In the genomic region with DNA sequence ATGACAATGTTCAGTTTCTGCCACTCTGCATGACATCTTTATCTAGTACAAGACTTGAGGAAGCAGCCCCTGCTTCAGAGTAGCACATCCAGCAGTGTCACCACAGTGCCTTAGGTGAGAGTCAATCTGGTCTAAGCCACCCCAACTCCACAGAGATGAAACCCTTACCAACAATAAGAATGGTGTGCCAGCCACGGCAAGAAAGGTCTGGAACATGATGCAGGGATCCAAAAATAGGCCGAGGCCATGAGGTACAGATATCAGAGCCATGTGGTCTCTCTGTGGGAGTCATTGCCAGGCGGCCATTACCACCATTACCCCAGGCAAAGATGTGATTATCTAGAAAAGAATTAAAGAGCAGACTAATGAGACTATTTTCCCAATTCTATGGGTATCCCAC, we compare ENCODE assay signal across 30 mouse cellular contexts. TPM values are rescaled to one million over a fixed set of nuclear protein-coding genes. Genes with fewer than 3 reads are reported as not detected.
DNase-seq lines count a peak whose midpoint lies in the region; ATAC-seq and TF ChIP-seq lines count a peak whose summit lies in the region.
"Had no signal": no experiment of that assay in that cellular context is flagged by ENCODE, and none has a peak within 500 bp of the region (broad histone marks: within the 10 kb centered on the region; RNA-seq: fewer than 3 reads in every experiment).

No protein-coding gene starts in this region.

- no peak overlapping the region for H3K4me3 ChIP-seq in heart, postnatal 0 days (ENCODE audit: low read depth, low read length)
- H3K4me3 ChIP-seq in heart, embryonic 12.5 days, result no peak overlapping the region
- no peak overlapping the region for H3K4me3 ChIP-seq in cerebellum, adult 2 months (replicated peaks; ENCODE audit: insufficient read depth, low read depth, low read length)
- H3K4me3 ChIP-seq: erythroblast, embryonic 14.5 days; heart, embryonic 15.5 days; kidney, embryonic 15.5 days; liver, embryonic 12.5 days; megakaryocyte, embryonic 14.5 days; midbrain, embryonic 12.5 days; myocyte; neural tube, embryonic 13.5 days had no signal

- no peak for TF ChIP-seq CTCF in heart, postnatal 0 days (IDR thresholded peaks at IDR 0.05; ENCODE audit: low read depth)
- TF ChIP-seq CTCF in cerebellum, adult 2 months (IDR thresholded peaks at IDR 0.05; ENCODE audit: borderline replicate concordance, insufficient read depth, low read depth, low read length), result no peak

- ATAC-seq in heart, postnatal 0 days (ENCODE audit: insufficient read depth, low read depth), result peak; percentile 78
- ATAC-seq in heart, embryonic 12.5 days (ENCODE audit: insufficient number of reproducible peaks, low FRiP score), result no peak
- ATAC-seq: activated CD4-positive, CD25-positive, alpha-beta regulatory T cell, adult 4 months; forebrain, embryonic 16.5 days; hindbrain, embryonic 16.5 days; liver, embryonic 12.5 days; lung, postnatal 0 days had no signal

- H3K36me3 ChIP-seq in heart, postnatal 0 days (replicated peaks; ENCODE audit: control insufficient read depth, insufficient read depth, low read length), result peaks cover 97% of the 10 kb centered on the region
- H3K36me3 ChIP-seq in heart, embryonic 12.5 days, result peaks cover 96% of the 10 kb centered on the region

- no peaks in the 10 kb centered on the region for H3K9me3 ChIP-seq in heart, postnatal 0 days (replicated peaks; ENCODE audit: control insufficient read depth, low read length)
- H3K9me3 ChIP-seq in heart, embryonic 12.5 days (replicated peaks), result no peaks in the 10 kb centered on the region
- H3K9me3 ChIP-seq: heart, embryonic 15.5 days; kidney, embryonic 15.5 days; liver, embryonic 12.5 days; megakaryocyte, embryonic 14.5 days; midbrain, embryonic 12.5 days; neural tube, embryonic 13.5 days had no signal

- intact Hi-C loops in left cerebral cortex, postnatal 10 days (cut with DNase I), result no loop called here

- no peak for TF ChIP-seq POLR2A in cerebellum, adult 2 months (IDR thresholded peaks at IDR 0.05; ENCODE audit: borderline replicate concordance, insufficient read depth, low read length)

- no peak overlapping the region for H3K4me2 ChIP-seq in heart, postnatal 0 days (ENCODE audit: low read depth, low read length)
- no peak overlapping the region for H3K4me2 ChIP-seq in heart, embryonic 12.5 days
- H3K4me2 ChIP-seq: heart, embryonic 15.5 days; kidney, embryonic 15.5 days; liver, embryonic 12.5 days; midbrain, embryonic 12.5 days; neural tube, embryonic 13.5 days had no signal

- 0 out of 2 replicates have a peak overlapping the region, but pooled peaks have one; percentile 26 for H3K27ac ChIP-seq in heart, postnatal 0 days (ENCODE audit: low read depth)
- H3K27ac ChIP-seq in heart, embryonic 12.5 days (ENCODE audit: poor library complexity, severe bottlenecking), result no peak overlapping the region
- H3K27ac ChIP-seq in cerebellum, adult 2 months (ENCODE audit: insufficient read depth, low read length), result peak overlapping the region; percentile 55; the same call in 1 of the 2 replicates
- H3K27ac ChIP-seq: heart, embryonic 15.5 days; kidney, embryonic 15.5 days; liver, embryonic 12.5 days; midbrain, embryonic 12.5 days; neural tube, embryonic 13.5 days had no signal

- H3K9ac ChIP-seq in heart, postnatal 0 days (replicated peaks; ENCODE audit: low read depth, low read length), result no peak overlapping the region
- no peak overlapping the region for H3K9ac ChIP-seq in heart, embryonic 12.5 days
- H3K9ac ChIP-seq: heart, embryonic 15.5 days; kidney, embryonic 15.5 days; liver, embryonic 12.5 days; midbrain, embryonic 12.5 days; neural tube, embryonic 13.5 days had no signal

- H3K4me1 ChIP-seq in heart, postnatal 0 days (ENCODE audit: control insufficient read depth, insufficient read depth), result no peaks in the 10 kb centered on the region
- peaks cover 7% of the 10 kb centered on the region for H3K4me1 ChIP-seq in heart, embryonic 12.5 days (replicated peaks)
- H3K4me1 ChIP-seq in cerebellum, adult 2 months (ENCODE audit: control insufficient read depth, insufficient read depth, low read length), result peaks cover 24% of the 10 kb centered on the region
- H3K4me1 ChIP-seq: midbrain, embryonic 12.5 days; neural tube, embryonic 13.5 days had no signal

- 33% methylated on average over 3 of the region's 3 CpGs for WGBS in heart, postnatal 0 days
- WGBS in heart, embryonic 12.5 days, result 44% methylated on average over 3 of the region's 3 CpGs
- WGBS in cerebellum, adult 2 months, result 10% methylated on average over 3 of the region's 3 CpGs

- no peaks in the 10 kb centered on the region for H3K27me3 ChIP-seq in heart, postnatal 0 days (ENCODE audit: control insufficient read depth, insufficient read depth, low read length)
- H3K27me3 ChIP-seq in heart, embryonic 12.5 days (replicated peaks), result no peaks in the 10 kb centered on the region
- no peaks in the 10 kb centered on the region for H3K27me3 ChIP-seq in cerebellum, adult 2 months (ENCODE audit: control insufficient read depth, insufficient read depth, low read length)
- H3K27me3 ChIP-seq: heart, embryonic 15.5 days; kidney, embryonic 15.5 days; liver, embryonic 12.5 days; megakaryocyte, embryonic 14.5 days; midbrain, embryonic 12.5 days; neural tube, embryonic 13.5 days had no signal

- no peak for DNase-seq in heart, postnatal 0 days (ENCODE audit: low spot score)
- peak; percentile 39 for DNase-seq in cerebellum, adult 11 months
- DNase-seq in cerebellum, adult 2 months, result peak; percentile 64 to 77
- DNase-seq in cerebellum, postnatal 25 days, result peak; percentile 57 to 67
- DNase-seq in left cerebral cortex, postnatal 10 days (ENCODE audit: extremely low spot score in 1 of 2, low spot score in 2 of 2), result no peak
- DNase-seq in spleen, postnatal 14 days (ENCODE audit: low spot score in 2 of 2), result no peak
- DNase-seq: adrenal gland, postnatal 10 days; B cell, adult 2 months; gastrocnemius, postnatal 25 days; kidney, adult 18-20 months; kidney, postnatal 25 days; left cerebral cortex, postnatal 4 days; lung, adult 18-20 months; lung, postnatal 4 days; right cerebral cortex, postnatal 4 days; thymus, adult 2 months; thymus, postnatal 36 days had no signal

- no peak for TF ChIP-seq EP300 in heart, postnatal 0 days (IDR thresholded peaks at IDR 0.05; ENCODE audit: low read depth)

RNA-seq across cellular contexts. Expression of a gene that starts 20.3 kb away (rescaled TPM):
- total RNA-seq in heart, postnatal 0 days (2014; rRNA removed; ENCODE audit: low replicate concordance), result 0.80 and 0.85 TPM in 2 replicates
- 1.1 TPM in 2 replicates for polyA plus RNA-seq in heart, postnatal 0 days (2015; fragmentation: Nextera tagmentation; extraction: Ambion mirVana)
- polyA plus RNA-seq in heart, embryonic 12.5 days (2016; fragmentation: Nextera tagmentation; extraction: Ambion mirVana), result 0.81 and 0.96 TPM in 2 replicates
- polyA plus RNA-seq in cerebellum, adult 2 months (2012; rRNA removed), result 0.95 and 1.1 TPM in 2 replicates
- 1 to 10 TPM in 1 of 2 experiments, under 1 TPM in 1; 0.86 to 1.1 TPM for total RNA-seq in left cerebral cortex, postnatal 10 days (2021)

RNA-seq across cellular contexts. Expression of a gene that starts 20.4 kb away (rescaled TPM):
- 18.1 and 64.2 TPM in 2 replicates for total RNA-seq in heart, postnatal 0 days (2014; rRNA removed; ENCODE audit: low replicate concordance)
- polyA plus RNA-seq in heart, postnatal 0 days (2015; fragmentation: Nextera tagmentation; extraction: Ambion mirVana), result 59.8 and 72.1 TPM in 2 replicates
- 70.0 and 75.1 TPM in 2 replicates for polyA plus RNA-seq in heart, embryonic 12.5 days (2016; fragmentation: Nextera tagmentation; extraction: Ambion mirVana)
- 77.8 and 88.8 TPM in 2 replicates for polyA plus RNA-seq in cerebellum, adult 2 months (2012; rRNA removed)
- total RNA-seq in left cerebral cortex, postnatal 10 days (2021), result 10 to 100 TPM; 19.2 to 23.1 TPM

RNA-seq across cellular contexts. Expression of a gene that starts 30.5 kb away (rescaled TPM):
- total RNA-seq in heart, postnatal 0 days (2014; rRNA removed; ENCODE audit: low replicate concordance), result 29.2 and 45.2 TPM in 2 replicates
- 12.5 and 14.2 TPM in 2 replicates for polyA plus RNA-seq in heart, postnatal 0 days (2015; fragmentation: Nextera tagmentation; extraction: Ambion mirVana)
- 33.8 and 33.9 TPM in 2 replicates for polyA plus RNA-seq in heart, embryonic 12.5 days (2016; fragmentation: Nextera tagmentation; extraction: Ambion mirVana)
- polyA plus RNA-seq in cerebellum, adult 2 months (2012; rRNA removed), result 38.6 and 40.1 TPM in 2 replicates
- total RNA-seq in left cerebral cortex, postnatal 10 days (2021), result 10 to 100 TPM; 24.5 to 26.3 TPM

RNA-seq across cellular contexts. Expression of a gene that starts 38.3 kb away (rescaled TPM):
- 4.4 and 8.6 TPM in 2 replicates for total RNA-seq in heart, postnatal 0 days (2014; rRNA removed; ENCODE audit: low replicate concordance)
- polyA plus RNA-seq in heart, postnatal 0 days (2015; fragmentation: Nextera tagmentation; extraction: Ambion mirVana), result 4.9 and 5.0 TPM in 2 replicates
- 7.3 and 7.9 TPM in 2 replicates for polyA plus RNA-seq in heart, embryonic 12.5 days (2016; fragmentation: Nextera tagmentation; extraction: Ambion mirVana)
- 11.7 and 12.1 TPM in 2 replicates for polyA plus RNA-seq in cerebellum, adult 2 months (2012; rRNA removed)
- total RNA-seq in left cerebral cortex, postnatal 10 days (2021), result 10 to 100 TPM; 12.6 to 13.1 TPM

Comparison
In these comparisons a context has a peak if more than half of its experiments do, and no peak if none do; other contexts are left out.
1. DNase-seq: peak in cerebellum, adult 11 months (single experiment), cerebellum, adult 2 months (2 of 2) and cerebellum, postnatal 25 days (2 of 2); none in heart, postnatal 0 days (single experiment), left cerebral cortex, postnatal 10 days (0 of 2) and spleen, postnatal 14 days (0 of 2).